Mouse (Mus musculus) heart, postnatal 0 days (tissue): ENCODE measurements at regions not wholly inside any gene's neighbourhood (a gene's known extent, or its start where the extent isn't known, plus 50 kb on each side); places are given as distances from the start of the nearest gene placed in this dataset.

ENCODE experiments used
- CTCF ChIP-seq: IDR thresholded peaks from 2 replicates; pipeline ENCODE4 v1.5.1; 2016; ENCODE audit warnings: antibody characterized with exemption, control low read depth, low read depth
- EP300 ChIP-seq: IDR thresholded peaks from 2 replicates; pipeline ENCODE4 v1.6.1; 2016; ENCODE audit warnings: antibody characterized with exemption, low read depth

DNA sequence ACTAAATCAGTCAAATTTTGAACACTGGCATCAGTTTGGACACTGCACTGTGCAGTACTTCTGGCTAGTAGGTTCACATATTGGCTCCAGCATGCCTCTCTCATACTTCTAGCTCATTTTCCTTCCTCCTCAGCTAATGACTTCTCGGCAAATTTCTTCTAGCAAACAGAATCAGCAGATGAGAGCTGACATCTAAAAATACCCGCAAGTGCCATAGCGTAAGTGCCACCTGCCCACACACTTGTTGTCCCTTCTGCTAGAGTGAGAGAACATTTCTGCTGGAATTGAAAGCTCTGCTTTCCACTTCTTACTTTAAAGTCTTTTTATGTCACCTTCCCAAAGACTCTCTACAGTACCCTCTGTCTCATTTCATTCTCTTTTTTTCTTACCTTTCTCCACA lies 835.4 kb upstream of the Celf2 start:
- no peak for TF ChIP-seq CTCF
- no peak for TF ChIP-seq EP300
